Mouse (Mus musculus): ENCODE data around the gene Cldn4.

GRCm38 (mm10) chr5:134955491-134955890, 8.8 kb upstream of the Cldn4 start:
- TF ChIP-seq CTCF (IDR thresholded peaks at IDR 0.05) (no peak), EP300 (IDR thresholded peaks at IDR 0.05) (peak; percentile 86)

All from lung, postnatal 0 days (tissue).